Mouse (Mus musculus) frontal cortex, postnatal 36 days (tissue): ENCODE results near the gene Plcb1.

ENCODE experiments used
- DNase-seq, 2 experiments: peaks; one replicate each; pipeline ENCODE4 v3.0.0; 2022; ENCODE audit warnings: low spot score in 2 of 2

The Plcb1 gene

DNA sequence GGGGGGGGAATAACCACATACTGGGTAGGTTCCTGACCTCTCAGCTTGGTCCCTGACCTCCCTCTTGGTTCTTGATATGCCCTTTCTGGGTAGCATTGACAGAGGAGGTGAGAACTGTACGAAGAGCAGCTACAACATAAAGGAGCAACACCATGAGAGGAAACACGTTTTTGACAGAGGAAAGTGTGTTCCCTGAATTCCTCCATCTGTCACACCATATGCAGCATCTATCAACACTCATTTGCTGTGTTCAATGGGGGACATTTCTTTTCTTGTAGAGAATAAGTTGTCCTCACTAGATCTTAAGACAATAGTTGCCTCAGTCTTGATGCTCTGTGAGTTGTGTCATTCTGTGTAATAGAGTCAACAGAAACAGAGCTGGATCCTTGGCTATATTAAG is 733.1 kb downstream of the Plcb1 start:
- DNase-seq: no peak
